Mouse (Mus musculus) midbrain, embryonic 16.5 days (tissue): Measurements from ENCODE around the gene Moap1. TPM values are rescaled to one million over a fixed set of nuclear protein-coding genes. Genes with fewer than 3 reads are reported as not detected.

ENCODE experiments used
- ATAC-seq: fragments of 200-750 bp; cut with Nextera tagmentation; 2 replicates; pipeline ENCODE4 v1.8.0; 2017; ENCODE audit warnings: moderate TSS enrichment
- H3K27ac ChIP-seq: fragments of 300-500 bp; sonication (generic); 2 replicates; pipeline ENCODE4 v1.5.1; 2014; ENCODE audit warnings: mild to moderate bottlenecking, low read length, mixed read lengths
- H3K27me3 ChIP-seq: fragments of 300-500 bp; sonication (generic); 2 replicates; pipeline ENCODE4 v1.6.1; 2014; ENCODE audit warnings: low read depth, low read length, mixed read lengths; ENCODE audit not compliant: control insufficient read depth, insufficient read depth
- H3K36me3 ChIP-seq: fragments of 300-500 bp; sonication (generic); 2 replicates; pipeline ENCODE4 v1.6.1; 2014; ENCODE audit warnings: mild to moderate bottlenecking, low read length, moderate library complexity, mixed read lengths; ENCODE audit not compliant: control insufficient read depth, insufficient read depth
- H3K4me1 ChIP-seq: fragments of 300-500 bp; sonication (generic); 2 replicates; pipeline ENCODE4 v1.6.1; 2014; ENCODE audit warnings: mild to moderate bottlenecking, low read length, mixed read lengths; ENCODE audit not compliant: control insufficient read depth, insufficient read depth
- H3K4me2 ChIP-seq: fragments of 300-500 bp; sonication (generic); 2 replicates; pipeline ENCODE4 v1.6.1; 2014; ENCODE audit warnings: mild to moderate bottlenecking, low read length, mixed read lengths
- H3K4me3 ChIP-seq: fragments of 300-500 bp; sonication (generic); 2 replicates; pipeline ENCODE4 v1.5.1; 2014; ENCODE audit warnings: low read depth, mild to moderate bottlenecking, low read length, moderate library complexity, mixed read lengths
- H3K9ac ChIP-seq: fragments of 300-500 bp; sonication (generic); 2 replicates; pipeline ENCODE4 v1.6.1; 2014; ENCODE audit warnings: low read depth, low read length, mixed read lengths
- H3K9me3 ChIP-seq: fragments of 300-500 bp; sonication (generic); replicated peaks from 2 replicates; pipeline ENCODE4 v1.6.1; 2014; ENCODE audit warnings: mild to moderate bottlenecking, low read length, mixed read lengths; ENCODE audit not compliant: control insufficient read depth, poor library complexity, severe bottlenecking
- WGBS: fragments of 180-500 bp; shearing (Covaris S2); extraction: QIAGEN DNeasy Blood & Tissue Kit; methylation state at CpG from one replicate; pipeline ENCODE4 v1.1.7; 2014; 5-methylcytosine and 5-hydroxymethylcytosine counted together
- polyA plus RNA-seq: library from polyadenylated mRNA; unstranded; fragments of >200 nt; fragmentation: Nextera tagmentation; extraction: Ambion mirVana; gene quantifications from 2 replicates; pipeline ENCODE4 v1.2.1, GENCODE M21; 2015

Gene Moap1
- polyA plus RNA-seq, 1 experiment from 2014 or later = 78.4 TPM

DNA sequence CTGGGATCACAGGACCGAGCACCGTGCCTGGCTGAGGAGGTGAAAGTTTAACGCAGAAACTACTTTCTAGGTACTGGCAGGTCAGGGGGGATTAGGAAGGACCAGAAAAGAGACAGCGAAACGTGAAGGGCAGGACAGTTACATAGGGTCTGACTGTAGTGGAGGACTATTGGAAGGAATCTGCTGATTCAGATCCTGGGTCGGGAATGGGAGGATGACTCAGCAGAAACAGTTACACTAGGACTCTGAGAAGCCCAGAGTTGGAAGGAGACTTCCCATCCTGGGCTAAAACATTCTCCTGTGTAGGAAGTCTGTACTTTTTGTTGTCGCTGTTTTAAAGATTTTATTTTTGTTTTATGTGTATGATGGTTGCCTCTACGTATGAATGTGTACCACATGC is 28.1 kb upstream of the Moap1 start:
- Histone ChIP-seq H3K27ac (no peak overlapping the region), H3K36me3 (peaks cover 52% of the 10 kb centered on the region), H3K9me3 (no peaks in the 10 kb centered on the region), H3K9ac (no peak overlapping the region), H3K4me3 (no peak overlapping the region), H3K27me3 (no peaks in the 10 kb centered on the region), H3K4me1 (no peaks in the 10 kb centered on the region), H3K4me2 (no peak overlapping the region)
- 95% methylated on average over 8 of the region's 8 CpGs for WGBS
- no peak for ATAC-seq

- Histone ChIP-seq H3K27ac (no peak overlapping the region), H3K4me1 (no peaks in the 10 kb centered on the region), H3K27me3 (no peaks in the 10 kb centered on the region), H3K9ac (no peak overlapping the region), H3K36me3 (peaks cover 50% of the 10 kb centered on the region), H3K4me3 (no peak overlapping the region), H3K4me2 (no peak overlapping the region), H3K9me3 (no peaks in the 10 kb centered on the region)
- no peak for ATAC-seq
- 98% methylated on average over 4 of the region's 4 CpGs for WGBS
These were observed 25.5 kb upstream of the Moap1 start for GRCm38 (mm10) chr12:102769000-102769399.

GRCm38 (mm10) chr12:102763696-102764095 is 20.2 kb upstream of the Moap1 start:
- Histone ChIP-seq H3K36me3 (peaks cover 20% of the 10 kb centered on the region), H3K4me1 (peaks cover 6% of the 10 kb centered on the region), H3K4me3 (no peak overlapping the region), H3K27me3 (no peaks in the 10 kb centered on the region), H3K9ac (no peak overlapping the region), H3K27ac (no peak overlapping the region), H3K4me2 (no peak overlapping the region), H3K9me3 (no peaks in the 10 kb centered on the region)
- no peak for ATAC-seq

DNA sequence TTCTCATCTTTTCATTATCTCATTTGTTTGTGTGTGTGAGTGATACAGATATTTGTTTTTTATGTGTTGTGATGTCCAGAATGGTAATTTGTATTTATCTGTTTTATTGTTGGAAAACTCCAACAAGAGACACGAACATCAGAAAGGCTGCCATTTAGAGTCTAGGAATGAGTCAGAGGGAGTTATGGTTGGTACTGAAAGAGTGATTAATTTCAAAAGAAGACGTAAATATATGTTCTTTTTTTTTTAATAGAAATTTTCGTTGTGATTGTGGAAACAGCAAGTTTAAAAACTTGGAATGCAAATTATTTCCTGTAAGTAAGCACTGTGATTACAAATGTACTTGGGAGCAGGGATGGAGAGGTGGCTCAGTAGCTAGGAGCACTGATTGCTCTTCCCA is 18.2 kb upstream of the Moap1 start:
- Histone ChIP-seq H3K4me1 (peaks cover 11% of the 10 kb centered on the region), H3K27me3 (no peaks in the 10 kb centered on the region), H3K4me2 (no peak overlapping the region), H3K9me3 (no peaks in the 10 kb centered on the region), H3K4me3 (no peak overlapping the region), H3K36me3 (peaks cover 6% of the 10 kb centered on the region; the same call in 1 of the 2 replicates), H3K27ac (no peak overlapping the region), H3K9ac (no peak overlapping the region)
- 93% methylated on average over 3 of the region's 3 CpGs for WGBS
- no peak for ATAC-seq

DNA sequence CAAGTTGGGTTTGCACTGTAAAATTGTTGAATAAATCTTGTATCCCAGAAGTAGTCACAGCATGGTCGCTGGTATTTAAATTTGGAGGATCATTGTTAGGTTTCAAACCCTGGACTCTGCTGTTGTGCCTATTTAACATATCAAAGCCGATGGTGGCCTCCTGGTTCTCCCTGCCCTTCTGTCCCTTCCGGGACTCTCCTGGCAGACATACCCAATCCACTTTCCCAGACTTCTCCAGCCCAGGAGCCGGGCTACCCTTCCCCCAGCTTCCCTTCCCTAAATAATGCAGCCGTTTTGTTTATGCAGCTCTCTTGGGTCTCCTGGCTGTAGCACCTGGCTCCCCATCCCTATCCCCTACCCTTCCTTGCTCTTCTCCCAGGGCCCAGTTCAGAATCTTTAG is 15.5 kb upstream of the Moap1 start:
- WGBS = 0% methylated on average over 5 of the region's 5 CpGs
- no peaks in the 10 kb centered on the region for H3K27me3 ChIP-seq
- no peaks in the 10 kb centered on the region for H3K9me3 ChIP-seq
- no peak overlapping the region for H3K27ac ChIP-seq
- no peaks in the 10 kb centered on the region for H3K36me3 ChIP-seq
- H3K4me3 ChIP-seq = peak overlapping the region; percentile 88
- ATAC-seq = no peak
- H3K4me2 ChIP-seq = peak overlapping the region; percentile 91
- H3K9ac ChIP-seq = peak overlapping the region; percentile 87
- peaks cover 20% of the 10 kb centered on the region for H3K4me1 ChIP-seq

GRCm38 (mm10) chr12:102758403-102758756 is 14.9 kb upstream of the Moap1 start, which contains the start of gene Gm20604:
TSS of gene Gm20604 (minus strand) at chr12:102758672.
- Histone ChIP-seq H3K4me3 (peak within 1 kb of the TSS; percentile 88), H3K27me3 (no peaks in the 10 kb centered on the region), H3K27ac (peak within 1 kb of the TSS; percentile 92), H3K4me2 (peak within 1 kb of the TSS; percentile 91), H3K4me1 (peaks cover 20% of the 10 kb centered on the region), H3K9ac (peak within 1 kb of the TSS; percentile 87), H3K9me3 (no peaks in the 10 kb centered on the region), H3K36me3 (no peaks in the 10 kb centered on the region)
- no peak for ATAC-seq
- under 1% methylated on average over 10 of the region's 10 CpGs for WGBS

GRCm38 (mm10) chr12:102757689-102758402 is 14.4 kb upstream of the Moap1 start, which contains the start of the genes Gm28051, Gon7 and Ubr7:
TSS of gene Gm28051 (minus strand) at chr12:102757765.
TSS of gene Gon7 (minus strand) at chr12:102757803.
TSS of gene Ubr7 (plus strand) at chr12:102757967.
- peak within 1 kb of the TSS; percentile 87 for H3K9ac ChIP-seq
- peak within 1 kb of the TSS; percentile 88 for H3K4me3 ChIP-seq
- peak within 1 kb of the TSS; percentile 91 for H3K4me2 ChIP-seq
- under 1% methylated on average over 73 of the region's 73 CpGs for WGBS
- peaks cover 20% of the 10 kb centered on the region for H3K4me1 ChIP-seq
- peak; percentile 98 for ATAC-seq
- no peaks in the 10 kb centered on the region for H3K36me3 ChIP-seq
- H3K27me3 ChIP-seq = no peaks in the 10 kb centered on the region
- H3K9me3 ChIP-seq = no peaks in the 10 kb centered on the region
- H3K27ac ChIP-seq = peak within 1 kb of the TSS; percentile 92

DNA sequence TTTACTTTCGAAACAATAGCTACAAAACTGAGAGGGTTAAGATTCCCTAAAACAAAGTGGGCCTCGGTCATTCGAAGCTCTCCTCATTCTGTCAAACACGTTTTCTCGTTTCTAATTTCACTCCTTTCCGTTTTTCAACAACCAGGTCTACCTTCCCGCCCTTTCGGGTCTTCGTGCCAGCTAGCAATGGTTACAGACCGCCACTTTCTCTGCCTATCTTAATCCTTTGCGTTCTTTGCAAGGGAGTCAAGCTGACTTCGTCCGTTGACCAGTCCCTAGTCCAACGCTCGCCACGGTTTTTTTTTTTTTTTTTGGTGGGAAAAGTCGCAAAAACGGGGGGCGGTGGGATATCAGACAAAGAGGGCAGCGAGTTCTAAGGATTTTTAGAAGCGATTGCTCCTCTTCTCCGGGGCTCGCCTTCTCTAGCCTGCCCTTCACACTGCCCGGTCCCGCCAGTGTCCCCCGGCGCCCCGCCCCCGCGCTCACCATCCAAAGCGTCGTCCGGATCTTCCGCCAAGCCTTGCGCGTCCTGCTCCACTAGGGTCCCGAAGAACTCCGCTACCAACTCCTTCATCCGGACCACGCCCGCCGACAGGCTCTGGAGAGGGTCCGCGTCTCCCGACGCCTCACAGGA is 13.7 kb upstream of the Moap1 start:
- ATAC-seq = peak; percentile 0; the same call in 1 of the 2 replicates
- H3K36me3 ChIP-seq = no peaks in the 10 kb centered on the region
- peak overlapping the region; percentile 92 for H3K27ac ChIP-seq
- H3K27me3 ChIP-seq = no peaks in the 10 kb centered on the region
- H3K9ac ChIP-seq = peak overlapping the region; percentile 74
- H3K4me3 ChIP-seq = peak overlapping the region; percentile 88
- H3K4me1 ChIP-seq = peaks cover 20% of the 10 kb centered on the region
- no peaks in the 10 kb centered on the region for H3K9me3 ChIP-seq
- WGBS = 1% methylated on average over 46 of the region's 46 CpGs
- H3K4me2 ChIP-seq = peak overlapping the region; percentile 64

DNA sequence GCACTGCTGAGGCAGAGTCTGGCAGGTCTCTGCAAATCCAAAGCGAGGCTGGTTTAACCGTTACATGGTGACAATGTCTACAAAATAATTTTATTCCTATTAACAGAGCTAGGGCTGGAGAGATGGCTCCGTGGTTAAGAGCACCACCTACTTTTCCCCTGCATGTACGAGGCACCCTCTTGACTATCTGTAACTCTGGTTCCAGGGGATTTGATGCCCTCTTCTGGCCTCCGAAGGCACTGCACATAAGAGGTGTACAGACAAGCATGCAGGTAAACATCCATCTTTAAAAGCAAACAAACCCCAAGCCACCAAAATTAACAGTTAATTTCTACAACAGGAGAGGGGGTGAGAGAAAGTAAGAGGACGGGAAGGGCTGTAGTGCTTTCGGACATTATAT is 12.8 kb upstream of the Moap1 start:
- H3K4me2 ChIP-seq = peak overlapping the region; percentile 64
- H3K36me3 ChIP-seq = no peaks in the 10 kb centered on the region
- no peaks in the 10 kb centered on the region for H3K9me3 ChIP-seq
- no peak overlapping the region for H3K27ac ChIP-seq
- H3K9ac ChIP-seq = no peak overlapping the region; the same call in 1 of the 2 replicates
- ATAC-seq = no peak
- no peaks in the 10 kb centered on the region for H3K27me3 ChIP-seq
- peak overlapping the region; percentile 88 for H3K4me3 ChIP-seq
- 85% methylated on average over 7 of the region's 7 CpGs for WGBS
- peaks cover 20% of the 10 kb centered on the region for H3K4me1 ChIP-seq
